In genomic region chr5:9417098-9417497, GRCm38 (mm10) we compare ENCODE assay signal across 25 mouse cellular contexts.
A peak's percentile ranks its signal among the peaks of the same experiment; 100 is the strongest.
DNase-seq lines count a peak whose midpoint lies in the region; ATAC-seq lines count a peak whose summit lies in the region.
"Had no signal": no experiment of that assay in that cellular context is flagged by ENCODE, and none has a peak within 500 bp of the region (broad histone marks: within the 10 kb centered on the region; RNA-seq: fewer than 3 reads in every experiment).

No protein-coding gene starts in this region.

- peak; percentile 70 for DNase-seq in heart, adult 11 months
- DNase-seq in kidney, adult 11 months: no peak
- no peak for DNase-seq in neural tube, embryonic 10.5 days (ENCODE audit: extremely low spot score, low spot score)
- DNase-seq: adrenal gland, adult 2 months; adrenal gland, postnatal 14 days; cerebellum, adult 9-10 months; cerebellum, postnatal 14 days; embryo, embryonic 11 days; gastrocnemius, postnatal 25 days; heart, postnatal 10 days; heart, postnatal 36 days had no signal

- no peaks in the 10 kb centered on the region for H3K36me3 ChIP-seq in heart, embryonic 11.5 days (ENCODE audit: control insufficient read depth, insufficient read depth, low read length)
- H3K36me3 ChIP-seq: embryonic facial prominence, embryonic 10.5 days; embryonic facial prominence, embryonic 13.5 days; forebrain, embryonic 12.5 days; forebrain, embryonic 15.5 days; heart, embryonic 12.5 days; heart, embryonic 15.5 days; hindbrain, embryonic 12.5 days; hindbrain, embryonic 15.5 days had no signal

- ATAC-seq in heart, embryonic 11.5 days (replicated peaks; ENCODE audit: insufficient number of reproducible peaks, low FRiP score, low TSS enrichment): no peak
- ATAC-seq in common myeloid progenitor, adult 5-6 weeks (replicated peaks; ENCODE audit: low read depth, poor library complexity, severe bottlenecking): peak; percentile 99
- peak; percentile 100 for ATAC-seq in megakaryocyte, adult 5-6 weeks (ENCODE audit: poor library complexity, severe bottlenecking)
- ATAC-seq in neutrophil, adult 5-6 weeks (ENCODE audit: extremely low read depth, insufficient number of reproducible peaks, low FRiP score, poor library complexity, severe bottlenecking): peak; percentile 78
- ATAC-seq: CD4-positive, CD25-positive, alpha-beta regulatory T cell, adult 4 months; forebrain, embryonic 15.5 days had no signal

- 78% methylated on average over 7 of the region's 7 CpGs for WGBS in heart, embryonic 11.5 days (ENCODE audit: insufficient replicate concordance)

- no peaks in the 10 kb centered on the region for H3K4me1 ChIP-seq in heart, embryonic 11.5 days (ENCODE audit: control insufficient read depth, insufficient read depth, low read length)
- H3K4me1 ChIP-seq: embryonic facial prominence, embryonic 10.5 days; embryonic facial prominence, embryonic 13.5 days; forebrain, embryonic 12.5 days; forebrain, embryonic 15.5 days; heart, embryonic 12.5 days; heart, embryonic 15.5 days; hindbrain, embryonic 12.5 days; hindbrain, embryonic 15.5 days had no signal

- no peaks in the 10 kb centered on the region for H3K9me3 ChIP-seq in heart, embryonic 11.5 days (replicated peaks; ENCODE audit: control insufficient read depth, low read length)
- H3K9me3 ChIP-seq: embryonic facial prominence, embryonic 10.5 days; embryonic facial prominence, embryonic 13.5 days; forebrain, embryonic 12.5 days; forebrain, embryonic 15.5 days; heart, embryonic 12.5 days; heart, embryonic 15.5 days; hindbrain, embryonic 12.5 days; hindbrain, embryonic 15.5 days had no signal

- no peak overlapping the region for H3K9ac ChIP-seq in heart, embryonic 11.5 days (ENCODE audit: low read depth, low read length)
- H3K9ac ChIP-seq: embryonic facial prominence, embryonic 13.5 days; forebrain, embryonic 12.5 days; forebrain, embryonic 15.5 days; heart, embryonic 12.5 days; heart, embryonic 15.5 days; hindbrain, embryonic 12.5 days; hindbrain, embryonic 15.5 days had no signal

- no peaks in the 10 kb centered on the region for H3K27me3 ChIP-seq in heart, embryonic 11.5 days (ENCODE audit: control insufficient read depth, insufficient read depth, low read length)
- H3K27me3 ChIP-seq: embryonic facial prominence, embryonic 13.5 days; forebrain, embryonic 12.5 days; forebrain, embryonic 15.5 days; heart, embryonic 12.5 days; heart, embryonic 15.5 days; hindbrain, embryonic 12.5 days; hindbrain, embryonic 15.5 days had no signal

- H3K4me2 ChIP-seq in heart, embryonic 11.5 days: no peak overlapping the region
- H3K4me2 ChIP-seq: embryonic facial prominence, embryonic 13.5 days; forebrain, embryonic 12.5 days; forebrain, embryonic 15.5 days; heart, embryonic 12.5 days; heart, embryonic 15.5 days; hindbrain, embryonic 12.5 days; hindbrain, embryonic 15.5 days had no signal

- H3K4me3 ChIP-seq in heart, embryonic 11.5 days (ENCODE audit: low read depth, low read length): no peak overlapping the region
- H3K4me3 ChIP-seq: embryonic facial prominence, embryonic 10.5 days; embryonic facial prominence, embryonic 13.5 days; erythroblast, embryonic 14.5 days; forebrain, embryonic 12.5 days; forebrain, embryonic 15.5 days; heart, embryonic 12.5 days; heart, embryonic 15.5 days; hindbrain, embryonic 12.5 days; hindbrain, embryonic 15.5 days had no signal

- no peak overlapping the region for H3K27ac ChIP-seq in heart, embryonic 11.5 days (ENCODE audit: low read depth, low read length)
- H3K27ac ChIP-seq: embryonic facial prominence, embryonic 10.5 days; embryonic facial prominence, embryonic 13.5 days; forebrain, embryonic 12.5 days; forebrain, embryonic 15.5 days; heart, embryonic 15.5 days; hindbrain, embryonic 12.5 days; hindbrain, embryonic 15.5 days had no signal
